Mouse (Mus musculus): Measurements from ENCODE around the gene Stox1.
"Not testable (repeated sequence)": the region's sequence is repeated elsewhere in the genome, so short reads cannot be mapped to it uniquely, and the experiment has no call there.

The Stox1 gene

DNA sequence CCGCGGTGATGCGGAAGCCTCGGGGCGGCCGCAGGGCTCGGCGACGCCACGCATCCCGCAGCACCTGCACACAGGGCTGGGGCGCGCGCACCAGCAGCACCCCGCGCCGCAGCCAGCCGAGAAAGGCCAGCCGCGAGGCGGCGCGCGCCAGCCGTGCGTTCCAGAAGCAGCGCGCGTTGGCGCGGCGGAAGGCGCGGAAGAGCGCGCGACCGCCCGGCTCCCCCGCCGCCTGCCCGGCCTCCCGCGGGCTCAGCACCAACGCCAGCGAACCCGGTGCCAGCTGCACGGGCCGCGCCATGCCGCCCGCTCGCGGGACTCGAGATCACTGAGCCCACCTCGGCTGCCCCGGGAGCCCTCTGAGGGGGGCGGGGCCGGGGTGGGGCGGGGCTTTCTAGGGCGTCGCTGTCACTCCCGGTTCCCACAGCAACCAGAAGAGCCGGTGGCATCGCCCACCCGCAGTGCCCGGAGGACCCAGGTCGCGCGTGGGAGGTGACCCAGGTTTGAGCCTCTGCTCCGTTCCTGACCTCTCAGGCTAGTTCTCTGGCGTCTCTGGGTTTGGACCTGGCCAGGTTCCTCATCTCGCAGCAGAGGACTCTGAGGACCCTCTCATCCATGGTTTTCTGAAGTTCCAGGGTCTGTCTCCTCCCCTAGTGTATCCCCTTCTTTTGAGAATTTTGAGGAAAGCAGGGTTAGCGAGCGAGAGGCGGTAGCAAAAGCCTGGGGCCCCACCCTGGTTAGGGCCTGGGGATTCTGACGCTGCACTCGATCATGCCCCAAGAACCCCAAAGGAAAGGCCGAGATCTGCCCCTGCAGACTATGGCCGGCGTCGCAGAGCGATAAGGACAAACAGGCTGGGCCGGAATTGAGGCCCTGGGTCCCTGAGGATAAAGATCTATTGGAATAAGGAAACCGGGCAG lies at the start of gene Stox1:
Stox1 (minus strand) TSS at position 358 of the 917 bp plus-strand sequence.
- DNase-seq (ENCODE audit: low spot score), result peak; percentile 23

- no peak for DNase-seq (ENCODE audit: low spot score)
These were observed 24.9 kb upstream of the Stox1 start for GRCm38 (mm10) chr10:62750781-62751180.

DNA sequence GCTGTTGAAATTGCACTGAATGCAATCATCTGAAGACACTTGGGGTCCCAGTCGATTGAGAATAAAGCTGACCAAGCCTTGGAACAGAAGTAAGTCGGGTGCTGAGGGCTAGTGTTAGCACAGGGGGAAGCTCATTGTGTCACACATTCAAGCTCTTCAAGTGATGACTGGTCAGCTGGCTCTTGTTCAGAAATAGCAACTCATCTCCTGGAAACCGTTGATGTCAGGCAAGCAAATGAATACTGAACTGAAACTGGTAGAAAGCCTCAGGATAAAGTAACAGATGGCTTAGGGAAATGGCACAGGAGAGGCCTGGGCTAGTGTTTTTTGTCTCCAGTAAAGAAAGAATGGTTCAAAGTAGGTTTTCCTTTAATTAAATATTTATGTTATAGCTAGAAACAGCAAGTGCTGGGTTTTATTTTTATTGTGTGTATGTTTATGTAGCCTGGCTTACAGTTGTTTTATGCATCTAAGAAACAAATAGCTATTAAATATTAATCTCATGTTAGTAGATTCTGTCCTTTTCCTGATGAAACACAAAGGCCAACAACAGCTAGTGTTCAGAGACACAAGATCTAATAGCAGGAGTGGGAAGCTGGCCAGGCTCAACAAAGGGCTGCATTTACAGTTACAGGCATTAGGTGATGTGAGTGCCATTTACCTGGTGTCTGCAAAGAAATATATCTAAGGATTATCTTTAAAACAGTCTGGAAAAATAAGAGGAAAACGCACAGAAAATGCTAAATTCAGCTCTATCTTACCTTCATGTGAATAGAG lies 14.2 kb upstream of the Stox1 start:
- no peak for DNase-seq (ENCODE audit: low spot score)

DNA sequence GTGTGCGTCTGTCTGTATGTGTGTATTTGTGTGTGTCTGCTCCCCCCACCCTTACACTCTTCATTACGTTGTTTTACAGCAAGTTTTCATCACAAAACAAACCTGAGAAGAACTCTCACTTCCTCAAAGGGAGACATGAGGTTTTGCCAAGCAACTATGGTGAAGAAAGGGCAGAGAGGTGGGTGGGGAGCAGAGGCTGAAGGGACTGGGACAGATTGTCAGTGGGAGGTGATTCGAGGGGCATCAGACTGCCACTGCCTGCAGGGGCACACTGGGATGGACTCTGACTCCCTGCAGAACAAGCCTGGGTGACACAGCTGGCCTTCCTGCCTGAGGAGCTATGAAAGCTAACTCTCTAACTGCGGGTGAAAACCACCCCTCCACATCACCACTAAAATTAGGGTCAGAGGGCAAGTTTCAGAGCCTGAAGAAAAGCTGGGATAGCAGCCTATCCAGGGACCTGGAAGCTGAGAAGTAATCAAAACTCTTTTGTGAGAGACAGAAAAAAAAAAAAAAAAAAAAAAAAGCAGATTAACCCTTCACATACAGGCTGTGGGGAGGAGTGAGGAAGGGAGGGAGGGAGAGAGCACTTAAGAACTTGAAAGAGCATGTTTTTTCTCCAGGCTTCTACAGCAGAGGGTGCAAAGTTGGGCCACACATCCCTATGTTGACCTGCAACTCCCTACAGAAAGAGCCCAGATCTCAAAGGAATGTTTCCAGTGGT lies 11.2 kb upstream of the Stox1 start:
- DNase-seq (ENCODE audit: low spot score), result no peak

GRCm38 (mm10) chr10:62730826-62731225 lies 4.9 kb upstream of the Stox1 start:
- DNase-seq (ENCODE audit: low spot score), result no peak

DNA sequence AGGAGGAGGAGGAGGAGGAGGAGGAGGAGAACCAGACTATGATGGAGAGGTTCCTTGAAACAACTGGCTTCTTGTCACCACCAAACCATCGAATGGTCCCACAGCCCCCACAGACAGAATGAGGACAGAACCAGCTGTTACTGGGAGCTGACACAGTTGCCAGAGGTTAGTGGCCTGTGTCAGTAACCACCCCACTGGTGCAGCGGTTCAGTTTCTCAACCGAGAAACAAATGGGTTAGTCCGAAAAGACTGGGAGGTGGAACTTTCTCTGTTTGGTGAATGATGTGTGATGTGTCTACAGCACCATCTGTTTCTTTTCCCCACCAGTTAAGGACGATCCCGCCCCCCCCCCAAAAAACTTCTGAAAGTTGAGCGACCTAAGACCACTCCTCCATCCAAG lies 992 bp downstream of the Stox1 start:
- no peak for DNase-seq (ENCODE audit: low spot score)

DNA sequence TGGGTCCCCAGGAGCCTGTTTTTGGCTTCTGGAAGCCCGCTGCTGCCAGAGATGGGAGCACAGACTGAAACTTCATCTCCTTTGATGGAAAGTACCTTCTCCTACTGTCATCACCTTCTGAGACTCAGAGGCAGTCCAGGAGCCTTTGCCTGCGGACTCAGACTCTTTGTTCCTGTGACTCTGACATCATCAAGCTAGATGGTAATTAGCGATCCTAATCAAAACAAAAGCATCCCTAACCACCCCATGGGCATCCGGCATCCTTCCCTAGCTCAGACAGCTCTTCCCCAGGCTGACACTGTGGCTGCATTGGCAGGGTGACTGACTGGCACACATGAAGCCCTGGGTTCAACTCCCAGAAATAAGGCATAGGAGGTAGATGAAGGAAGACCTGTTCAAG lies 3.2 kb downstream of the Stox1 start:
- DNase-seq (ENCODE audit: low spot score), result no peak

GRCm38 (mm10) chr10:62720574-62720973 lies 5.4 kb downstream of the Stox1 start:
- DNase-seq (ENCODE audit: low spot score), result not testable (repeated sequence)

GRCm38 (mm10) chr10:62713457-62713856 lies 12.5 kb downstream of the Stox1 start:
- no peak for DNase-seq (ENCODE audit: low spot score)

DNA sequence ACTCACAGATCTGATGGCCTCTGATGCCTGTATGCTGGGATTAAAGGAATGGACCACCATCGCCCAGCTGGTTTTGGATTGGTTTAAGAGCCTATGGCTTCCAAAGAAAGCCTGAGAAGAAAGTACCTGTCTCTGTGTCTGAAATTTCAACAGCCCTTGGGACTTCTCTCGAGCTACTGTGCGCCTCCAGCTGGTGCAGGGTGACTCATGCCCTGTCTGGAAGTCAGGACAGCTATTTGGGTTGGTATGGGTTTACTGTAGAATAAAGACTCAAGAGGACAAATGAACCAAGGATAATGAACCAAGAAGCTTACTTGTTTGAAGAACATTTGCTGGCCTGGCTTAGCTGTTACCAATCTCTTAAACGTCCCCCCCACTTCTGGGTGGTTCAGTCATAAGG lies 22.3 kb downstream of the Stox1 start:
- no peak for DNase-seq (ENCODE audit: low spot score)

GRCm38 (mm10) chr10:62702436-62702835 lies 23.5 kb downstream of the Stox1 start:
- DNase-seq (ENCODE audit: low spot score), result no peak

GRCm38 (mm10) chr10:62692771-62693170 lies 33.2 kb downstream of the Stox1 start:
- DNase-seq (ENCODE audit: low spot score), result no peak

DNA sequence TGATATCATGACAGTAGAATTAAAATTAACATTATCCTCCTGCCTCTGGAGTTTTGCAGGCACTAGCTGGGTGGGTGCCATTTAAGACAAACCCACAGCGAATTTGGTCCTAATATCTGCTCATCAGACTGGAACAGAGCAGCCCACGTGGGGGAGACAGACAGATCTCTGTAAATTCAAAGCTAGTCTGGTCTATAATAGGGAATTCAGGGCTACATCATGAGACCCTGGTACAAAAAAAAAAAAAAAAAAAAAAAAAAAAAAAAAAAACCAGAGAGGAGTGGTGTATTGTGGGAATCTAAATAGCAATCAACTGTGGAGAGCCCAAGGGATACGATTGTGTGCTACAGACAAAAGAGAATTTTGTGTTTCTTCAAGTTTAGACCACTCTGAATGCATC lies 33.7 kb downstream of the Stox1 start:
- no peak for DNase-seq (ENCODE audit: low spot score)

- no peak for DNase-seq (ENCODE audit: low spot score)
These were observed 38.8 kb downstream of the Stox1 start for GRCm38 (mm10) chr10:62687032-62687674.

- DNase-seq (ENCODE audit: low spot score), result no peak
These were observed 42.9 kb downstream of the Stox1 start for GRCm38 (mm10) chr10:62683043-62683442.

DNA sequence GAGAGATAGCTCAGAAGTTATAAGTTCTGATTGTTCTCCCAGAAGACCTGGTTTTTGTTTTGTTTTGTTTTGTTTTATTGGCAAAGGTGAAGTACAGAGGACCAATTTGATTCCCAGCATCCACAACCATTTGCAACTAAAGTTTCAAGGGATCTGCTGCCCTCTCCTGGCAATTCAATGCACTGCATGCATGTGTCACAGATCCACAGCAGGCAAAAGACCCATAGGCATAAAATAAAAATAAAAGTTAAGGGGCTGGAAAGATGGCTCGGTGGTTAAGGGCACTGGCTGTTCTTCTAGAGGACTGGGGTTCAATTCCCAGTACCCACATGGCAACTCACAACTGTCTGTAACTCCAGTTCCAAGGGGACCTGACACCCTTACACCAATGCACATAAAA lies 46.1 kb downstream of the Stox1 start:
- DNase-seq (ENCODE audit: low spot score), result no peak

DNA sequence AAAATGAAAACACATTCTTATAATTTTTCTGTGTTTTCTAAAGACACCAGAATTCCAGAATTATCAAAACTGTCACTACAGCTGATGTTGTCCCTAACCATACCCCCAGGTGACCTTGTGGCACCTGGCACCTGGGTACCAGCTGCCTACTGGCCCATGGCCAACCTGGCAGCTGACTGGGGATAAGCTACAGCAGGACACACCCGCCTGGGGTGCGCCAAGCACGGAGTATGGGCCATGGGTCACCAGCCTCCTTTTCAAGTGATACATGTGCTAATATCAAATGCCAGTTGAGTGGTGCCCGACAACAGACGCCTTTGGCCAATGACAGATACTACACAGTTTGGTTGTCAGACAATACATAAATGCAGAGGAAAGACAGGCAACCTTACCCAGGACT lies 48.6 kb downstream of the Stox1 start:
- no peak for DNase-seq (ENCODE audit: low spot score)

GRCm38 (mm10) chr10:62676196-62676595 lies 49.7 kb downstream of the Stox1 start:
- no peak for DNase-seq (ENCODE audit: low spot score)

DNA sequence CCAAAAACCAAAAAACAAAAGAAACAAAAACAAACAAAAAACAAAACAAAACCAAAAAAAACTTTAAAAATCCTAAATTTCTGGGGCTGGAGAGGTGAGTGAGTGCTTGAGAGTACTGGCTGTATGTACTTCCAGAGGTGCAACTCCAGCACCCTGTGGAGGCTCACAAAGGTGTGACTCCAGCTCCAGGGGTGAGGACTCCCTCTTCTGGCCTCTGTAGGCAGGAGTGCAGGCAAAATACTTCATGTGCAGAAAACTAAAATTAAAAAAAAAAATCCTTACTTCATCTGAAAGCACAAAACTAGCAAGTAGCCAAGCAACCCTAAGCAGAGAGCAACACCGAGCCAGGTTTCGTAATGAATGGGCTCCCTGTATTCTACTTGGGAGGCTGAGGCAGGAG lies 53.6 kb downstream of the Stox1 start:
- DNase-seq (ENCODE audit: low spot score), result no peak

- DNase-seq (ENCODE audit: low spot score), result no peak
These were observed 56.7 kb downstream of the Stox1 start for GRCm38 (mm10) chr10:62669245-62669644.

GRCm38 (mm10) chr10:62668463-62668862 lies 57.5 kb downstream of the Stox1 start:
- DNase-seq (ENCODE audit: low spot score), result no peak

- no peak for DNase-seq (ENCODE audit: low spot score)
These were observed 57.9 kb downstream of the Stox1 start for GRCm38 (mm10) chr10:62668043-62668442.

Measured in ovary, adult 18-20 months (tissue).